Mouse (Mus musculus) adrenal gland, adult 8-10 months (tissue): ENCODE results near the gene Dnmt1. TPM values are rescaled to one million over a fixed set of nuclear protein-coding genes. Genes with fewer than 3 reads are reported as not detected.
"Not testable (repeated sequence)": the region's sequence is repeated elsewhere in the genome, so short reads cannot be mapped to it uniquely, and the experiment has no call there.

ENCODE experiments used
- DNase-seq: peaks from one replicate; pipeline ENCODE4 v3.0.0; 2022
- total RNA-seq, 4 experiments: library from RNA; stranded (reverse); gene quantifications; 2 replicates each; pipeline ENCODE4 v1.2.4; 2022

Gene Dnmt1
- 10 to 100 TPM; 39.6 to 63.8 (median 47.8) TPM for total RNA-seq

DNA sequence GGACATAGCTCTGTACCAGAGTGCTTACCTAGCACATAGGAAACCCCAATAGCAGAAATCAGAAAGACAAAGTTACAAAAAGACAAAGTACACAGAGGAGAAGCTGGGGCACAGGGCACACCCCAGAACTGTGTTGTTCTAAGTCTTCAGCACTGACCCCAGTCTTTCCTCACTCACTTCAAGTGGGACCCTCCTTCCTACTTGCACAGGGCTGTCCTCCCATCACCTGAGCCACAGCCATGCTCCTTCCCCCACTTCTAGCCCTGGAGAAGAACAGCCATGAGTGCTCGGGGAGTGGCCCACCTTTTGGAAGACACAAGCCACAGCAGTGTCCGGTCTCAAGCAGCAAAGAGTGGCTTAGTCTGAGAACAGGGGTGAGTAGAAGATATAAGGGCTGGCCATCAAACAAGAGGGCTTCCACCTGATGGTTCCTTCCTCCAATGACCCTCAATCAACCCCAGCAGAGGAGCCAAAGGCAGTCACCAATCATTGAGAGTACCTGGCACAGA lies at the start of gene Dnmt1:
TSS of gene Dnmt1 (minus strand) at position 459 of the 509 bp plus-strand sequence.
- DNase-seq, result no peak

DNA sequence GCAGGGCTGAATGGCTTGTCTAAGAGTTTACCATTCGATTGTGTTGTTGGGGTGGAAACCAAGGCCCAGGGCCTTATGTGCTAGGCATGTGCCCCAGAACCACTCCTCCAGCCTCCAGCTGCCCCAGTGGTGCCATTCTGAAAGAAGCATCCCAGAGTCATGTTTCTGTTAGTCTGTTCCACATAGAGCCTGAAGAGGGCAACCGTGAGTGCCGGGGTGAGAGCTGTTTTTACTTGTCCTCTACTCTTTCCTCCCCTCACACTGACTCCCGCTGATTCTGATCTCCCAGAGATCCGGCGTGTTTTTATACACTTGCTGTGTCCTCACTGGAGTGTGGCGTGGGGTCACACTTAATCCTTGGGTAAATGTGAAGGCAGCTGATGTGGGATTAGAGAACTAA lies 48.3 kb upstream of the Dnmt1 start:
- no peak for DNase-seq

DNA sequence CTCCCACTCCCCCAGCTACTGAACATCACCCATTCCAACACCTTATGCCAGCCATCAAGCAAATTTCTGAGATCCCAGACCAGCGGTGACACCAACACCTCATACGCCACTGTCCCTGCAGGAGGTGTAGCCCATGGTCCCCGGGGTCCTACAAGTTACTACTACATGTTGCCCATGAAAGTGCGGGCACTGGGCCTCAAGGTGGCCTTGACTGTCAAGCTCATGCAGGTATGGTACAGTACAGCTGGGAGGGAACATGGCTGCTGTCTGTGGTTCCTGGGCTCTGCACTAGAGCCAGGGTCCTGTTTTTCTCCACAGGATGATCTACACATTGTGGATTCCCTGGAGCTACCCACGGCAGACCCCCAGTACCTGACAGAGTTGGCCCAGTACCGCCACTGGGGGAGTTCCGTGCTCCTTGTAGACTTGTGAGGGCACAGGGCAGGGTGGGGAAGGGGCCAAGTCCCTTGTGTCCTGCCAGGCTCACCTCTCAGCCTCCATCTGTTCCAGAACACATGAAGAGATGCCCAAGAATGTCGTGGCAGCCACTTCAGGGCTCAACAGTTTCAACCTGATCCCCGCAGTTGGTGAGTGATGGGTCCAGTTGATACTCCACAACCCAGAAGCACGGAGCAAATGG lies 47.7 kb upstream of the Dnmt1 start:
- DNase-seq, result no peak

DNA sequence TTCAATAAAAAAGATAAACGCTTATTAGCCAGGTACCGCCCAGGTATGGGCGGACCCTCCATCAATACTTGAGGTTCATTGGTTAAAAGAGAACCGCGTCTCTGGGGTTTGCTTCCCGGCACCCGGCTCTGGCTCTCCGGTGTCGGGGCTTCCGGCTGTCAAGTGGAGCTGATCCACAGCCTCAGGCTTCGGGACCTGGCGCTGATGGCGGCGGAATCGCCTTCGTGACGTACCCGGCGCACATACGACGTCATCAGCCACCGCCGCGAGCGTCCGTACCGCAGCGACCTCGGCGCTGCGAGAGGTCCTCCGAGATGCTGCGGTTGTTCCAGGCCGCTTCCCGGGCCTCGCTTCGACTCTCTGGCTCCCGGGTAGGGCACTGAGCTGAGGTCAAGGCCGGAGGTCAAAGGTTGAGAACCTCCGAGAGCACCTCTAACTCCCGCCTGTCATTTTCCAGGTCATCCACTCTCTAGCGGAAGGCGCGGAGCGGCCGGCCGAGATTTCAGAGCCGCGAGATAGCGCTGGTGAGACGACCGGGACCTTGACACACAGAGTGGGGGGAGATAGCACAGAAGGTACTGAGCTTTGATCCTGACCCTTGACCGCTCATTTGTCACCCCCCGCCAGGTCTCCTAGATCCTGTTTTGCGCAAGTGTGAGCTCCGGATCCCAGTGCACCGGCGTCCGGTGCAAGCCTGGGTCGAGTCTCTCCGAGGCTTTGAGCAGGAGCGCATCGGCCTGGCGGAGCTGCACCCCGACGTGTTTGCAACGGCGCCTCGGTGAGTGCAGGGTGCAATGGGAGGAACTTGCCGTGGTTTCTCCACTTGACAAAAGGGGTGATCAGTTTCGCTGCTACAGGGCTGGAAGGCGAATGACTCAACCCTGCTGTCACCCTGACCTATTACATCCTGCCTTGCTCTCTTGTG lies 43.2 kb upstream of the Dnmt1 start, which contains the start of gene Mrpl4:
TSS of gene Mrpl4 (plus strand) at position 112 of the 925 bp plus-strand sequence.
- DNase-seq, result peak; percentile 80

DNA sequence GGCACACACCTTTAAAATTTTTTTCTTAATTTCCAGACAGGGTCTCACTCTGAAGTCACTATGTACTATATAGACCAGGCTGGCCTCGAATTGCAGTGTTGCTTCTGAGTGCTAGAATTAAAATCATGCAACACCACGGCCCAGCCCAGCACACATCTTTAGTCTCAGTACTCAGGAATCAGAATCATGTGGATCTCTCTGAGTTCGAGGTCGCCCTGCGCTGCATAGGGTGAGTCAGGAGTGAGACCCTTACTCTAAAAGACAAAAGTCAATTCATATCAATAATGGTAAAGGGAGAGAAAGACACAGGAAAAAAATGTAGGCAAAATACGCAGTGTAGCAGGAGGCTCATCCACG lies 42.6 kb upstream of the Dnmt1 start:
- DNase-seq, result no peak

DNA sequence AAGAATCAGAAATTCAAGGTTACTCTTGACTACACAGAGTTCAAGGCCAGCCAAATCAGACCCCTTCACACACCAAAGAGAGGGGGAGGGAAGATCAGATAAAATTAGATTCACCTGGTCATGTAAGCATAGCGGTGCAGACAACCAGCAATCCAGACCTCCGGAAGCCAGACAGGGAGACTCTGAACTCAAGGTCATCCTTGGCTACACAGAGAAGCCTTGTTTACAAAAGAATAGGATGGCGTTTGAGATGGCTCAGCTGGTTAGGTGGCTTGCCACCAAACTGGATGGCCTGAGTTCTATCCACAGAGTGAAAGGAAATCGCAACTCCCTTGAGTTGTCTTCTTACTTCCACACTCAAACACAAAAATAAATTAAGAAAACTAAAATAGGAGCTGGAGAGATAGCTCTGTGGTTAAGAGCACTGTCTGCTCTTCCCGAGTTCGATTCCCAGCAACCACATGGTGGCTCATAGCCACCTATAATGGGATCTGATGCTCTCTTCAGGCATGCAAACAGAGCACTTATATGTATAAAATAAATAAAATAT lies 42.0 kb upstream of the Dnmt1 start:
- DNase-seq, result no peak

DNA sequence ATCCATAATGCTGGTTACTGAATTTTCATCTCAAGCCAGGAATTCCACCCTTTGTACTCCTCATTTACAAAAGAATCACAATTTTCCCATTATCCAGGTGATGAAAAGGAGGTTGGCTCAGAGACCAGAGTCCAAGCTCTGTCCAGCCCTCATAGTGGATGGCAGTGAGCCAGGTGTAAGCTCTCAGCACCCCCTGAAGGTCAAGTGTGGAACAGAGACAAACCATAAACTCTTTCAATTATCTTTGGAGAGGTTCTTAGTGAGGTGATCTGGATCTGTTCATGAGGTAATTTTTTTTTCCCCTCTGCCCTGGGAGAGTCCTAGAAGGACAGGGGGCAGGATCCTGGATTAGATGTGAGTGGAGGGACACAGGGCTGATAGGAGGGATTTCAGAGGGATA lies 41.1 kb upstream of the Dnmt1 start:
- no peak for DNase-seq

DNA sequence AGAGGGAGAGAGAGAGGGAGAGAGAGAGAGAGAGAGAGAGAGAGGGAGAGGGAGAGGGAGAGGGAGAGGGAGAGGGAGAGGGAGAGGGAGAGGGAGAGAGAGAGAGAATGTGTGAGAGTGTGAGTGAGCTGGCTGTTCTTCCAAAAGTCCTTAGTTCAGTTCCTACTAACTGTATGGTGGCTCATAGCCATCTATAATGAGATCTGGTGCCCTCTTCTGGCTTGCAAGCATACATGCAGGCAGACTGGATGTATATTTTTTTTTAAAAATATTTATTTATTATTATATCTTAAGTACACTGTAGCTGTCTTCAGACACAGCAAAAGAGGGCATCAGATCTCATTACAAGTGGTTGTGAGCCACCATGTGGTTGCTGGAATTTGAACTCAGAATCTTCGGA lies 38.6 kb upstream of the Dnmt1 start:
- not testable (repeated sequence) for DNase-seq

DNA sequence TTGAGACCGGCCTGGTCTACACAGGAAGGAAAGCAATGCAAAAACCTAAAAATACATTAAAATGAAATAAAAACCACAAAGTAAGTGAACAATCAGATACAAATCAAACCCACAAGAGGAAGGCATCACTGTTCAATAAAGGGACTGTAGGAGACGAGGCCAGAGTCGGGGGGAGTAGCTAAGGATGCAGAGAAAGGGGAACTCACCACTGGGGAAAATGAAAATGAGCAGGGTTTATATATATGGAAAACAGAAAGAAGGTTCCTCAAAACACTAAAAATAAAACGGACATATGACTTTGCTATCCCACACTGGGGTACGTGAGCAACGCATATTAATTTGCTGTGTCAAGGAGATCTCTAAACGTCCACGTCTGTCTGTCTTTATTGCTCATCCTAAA lies 37.4 kb upstream of the Dnmt1 start:
- no peak for DNase-seq

DNA sequence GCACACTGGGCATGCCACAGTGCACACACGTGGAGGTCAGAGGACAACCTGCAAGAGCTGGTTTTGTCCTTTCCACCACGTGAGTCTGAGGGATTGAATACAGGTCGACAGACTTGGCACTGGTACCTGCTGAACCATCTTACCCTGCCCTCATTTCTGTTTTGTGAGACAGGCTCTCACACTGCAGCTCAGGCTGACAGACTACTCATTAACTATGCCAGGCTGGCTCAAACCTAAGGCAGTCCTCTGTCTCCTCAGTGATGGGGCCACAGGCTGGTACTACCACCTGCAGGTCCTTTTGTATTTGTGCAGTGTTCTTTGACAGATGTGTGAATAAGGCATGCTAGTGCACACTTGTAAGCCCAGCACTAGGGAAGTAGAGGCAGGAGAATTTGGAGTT lies 35.4 kb upstream of the Dnmt1 start:
- DNase-seq, result no peak

DNA sequence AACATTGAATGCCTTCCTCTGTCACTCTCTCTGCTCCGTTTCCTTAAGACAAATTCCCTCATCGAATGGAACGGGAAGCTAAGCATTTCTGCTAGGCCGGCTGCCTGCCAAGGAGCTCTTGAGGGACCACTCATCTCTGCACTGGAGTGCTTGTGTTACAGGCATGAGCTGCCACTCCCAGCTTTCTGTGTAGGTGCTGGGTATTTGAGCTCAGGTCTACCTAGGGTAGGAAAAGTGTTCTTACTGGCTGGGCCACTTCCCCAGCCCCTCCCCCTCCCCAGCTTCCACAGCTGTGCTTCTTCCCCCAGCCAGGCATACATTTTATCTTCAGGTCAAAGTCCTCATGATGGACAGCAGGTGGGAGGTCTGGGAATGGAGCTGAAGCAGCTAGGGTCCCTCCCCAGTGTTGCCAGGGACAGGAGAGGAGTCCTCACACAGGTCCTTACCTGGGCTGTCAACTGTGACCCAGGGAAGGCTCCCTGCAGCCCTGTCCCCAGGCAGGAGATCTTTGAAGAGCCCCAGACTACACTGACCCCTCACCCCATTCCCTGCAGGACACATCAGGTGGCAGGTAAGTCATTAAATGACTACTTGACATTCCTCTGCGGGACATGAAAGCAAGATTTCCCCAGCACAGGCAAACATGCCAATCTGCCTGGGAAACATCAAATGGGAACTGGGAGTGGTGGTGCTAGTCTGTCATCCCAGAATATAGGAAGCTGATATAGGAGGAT lies 33.6 kb upstream of the Dnmt1 start:
- DNase-seq, result no peak

DNA sequence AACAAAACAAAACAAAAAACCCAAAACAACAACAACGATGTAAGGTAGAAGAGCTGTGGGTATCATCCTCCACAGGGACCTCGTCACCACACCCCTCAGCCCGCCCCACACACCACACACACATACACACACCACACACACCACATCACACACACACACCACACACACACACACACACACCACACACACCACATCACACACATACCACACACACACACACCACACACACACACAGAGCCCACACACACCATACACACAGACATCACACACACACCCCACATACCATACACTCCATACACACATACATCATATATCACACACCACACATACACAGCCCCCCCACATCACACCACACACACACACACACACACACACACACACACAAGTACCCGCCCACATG lies 31.9 kb upstream of the Dnmt1 start:
- no peak for DNase-seq

DNA sequence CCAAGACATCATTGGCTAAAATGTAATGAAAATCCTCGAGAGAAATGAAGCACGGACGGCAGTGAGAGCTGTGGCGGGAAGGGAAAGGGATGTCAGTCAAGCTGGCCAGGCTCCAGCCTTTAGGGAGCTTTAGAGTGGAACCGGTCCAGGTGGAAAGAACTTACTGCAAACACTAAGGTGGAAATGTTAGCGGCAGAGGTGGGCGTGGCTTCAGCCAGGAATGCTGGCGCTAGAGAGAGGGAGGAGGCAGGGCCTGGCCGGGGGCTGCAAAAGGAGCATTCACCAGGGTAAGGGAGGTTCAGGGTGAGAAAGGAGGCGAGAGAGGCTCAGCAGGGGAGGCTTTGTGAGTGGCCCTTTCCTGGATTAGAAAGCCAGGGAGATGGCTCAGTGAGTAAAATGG lies 31.2 kb upstream of the Dnmt1 start:
- DNase-seq, result no peak

DNA sequence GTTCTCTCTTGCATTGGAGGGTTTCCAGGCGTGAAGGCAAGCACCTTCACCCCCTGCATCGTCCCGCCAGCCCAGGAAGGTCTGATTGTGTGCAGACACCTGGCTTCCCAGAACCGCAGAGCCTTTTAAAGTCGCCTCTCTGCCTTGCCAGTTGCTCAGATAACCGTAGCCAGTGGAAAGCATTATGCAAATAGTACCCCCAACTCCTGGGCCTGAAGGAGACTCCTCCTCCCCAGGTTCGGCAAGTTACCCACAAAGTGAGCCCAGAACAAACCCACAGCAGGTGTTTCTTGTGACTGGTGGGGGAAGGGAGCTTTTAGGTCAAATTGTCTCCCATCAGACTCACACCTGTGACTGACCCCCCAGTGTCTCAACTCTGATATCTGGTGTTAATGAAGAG lies 28.3 kb upstream of the Dnmt1 start:
- DNase-seq, result no peak

DNA sequence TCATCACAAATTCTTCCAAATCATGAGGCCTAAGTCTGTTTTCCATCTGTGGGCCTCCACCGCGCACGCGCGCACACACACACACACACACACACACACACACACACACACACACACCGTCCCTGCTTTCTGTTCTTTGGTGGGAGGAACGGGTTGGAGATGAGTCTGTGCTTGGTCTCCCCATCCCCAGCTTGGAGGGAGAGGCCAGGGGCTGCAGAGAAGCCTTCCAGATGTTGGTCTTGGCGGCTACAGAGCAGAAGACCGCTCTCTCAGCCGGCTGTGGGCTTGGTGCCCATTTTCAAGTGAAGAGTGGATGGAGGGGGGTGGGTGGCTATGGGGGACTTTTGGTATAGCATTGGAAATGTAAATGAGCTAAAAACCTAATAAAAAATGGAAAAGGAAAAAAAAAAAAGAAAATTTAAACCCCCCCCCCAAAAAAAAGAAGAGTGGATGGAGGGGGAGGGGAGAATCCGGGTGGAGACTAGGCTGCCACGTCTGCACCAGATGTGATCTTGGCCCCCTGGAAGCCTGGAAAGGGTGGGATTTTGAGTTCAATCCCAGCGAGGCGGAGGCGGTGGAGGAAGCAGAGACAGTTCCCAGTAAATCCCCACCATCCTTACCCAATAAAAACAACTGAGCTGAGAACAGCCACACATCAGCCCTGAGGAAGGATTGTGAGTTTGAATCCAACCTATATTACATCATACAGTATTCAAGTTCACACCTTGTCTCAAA lies 27.4 kb upstream of the Dnmt1 start:
- no peak for DNase-seq

DNA sequence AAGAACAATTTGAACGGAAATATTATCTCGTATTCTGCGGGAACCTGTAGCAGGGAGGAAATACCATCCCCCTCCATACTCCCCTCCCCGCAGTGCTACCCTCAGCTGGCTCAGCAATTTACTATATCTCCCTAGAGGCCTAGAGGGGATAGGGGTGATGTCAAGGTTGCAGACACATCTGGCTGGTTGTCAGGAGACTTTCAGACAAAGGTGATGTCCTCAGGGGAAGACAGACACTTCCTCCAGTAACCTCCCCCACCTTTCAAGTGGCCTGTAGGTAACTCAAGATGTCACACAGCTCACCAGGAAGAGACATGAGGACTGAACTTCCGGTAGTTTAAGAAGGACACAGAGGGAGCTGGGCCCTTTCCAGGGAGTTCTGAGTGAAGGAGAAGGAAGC lies 23.5 kb upstream of the Dnmt1 start:
- DNase-seq, result no peak

DNA sequence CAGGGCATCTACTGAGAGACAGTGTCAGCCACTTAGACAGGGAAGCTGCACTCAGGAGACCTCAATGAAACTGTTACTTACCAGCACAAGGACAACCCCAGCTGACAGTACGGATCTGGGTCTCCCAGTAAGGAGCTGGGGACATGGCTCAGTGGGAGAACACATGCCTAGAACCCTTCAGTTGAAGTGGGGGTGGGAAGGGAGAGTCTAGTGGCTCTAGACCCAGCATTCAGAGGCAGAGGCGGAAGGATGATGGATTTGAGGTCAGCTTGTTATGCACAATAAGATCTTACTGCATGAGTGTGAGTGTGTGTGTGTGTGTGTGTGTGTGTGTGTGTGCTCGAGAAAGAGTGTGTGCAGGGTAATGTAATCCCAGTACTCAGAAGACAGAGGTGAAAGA lies 22.5 kb upstream of the Dnmt1 start:
- DNase-seq, result no peak

DNA sequence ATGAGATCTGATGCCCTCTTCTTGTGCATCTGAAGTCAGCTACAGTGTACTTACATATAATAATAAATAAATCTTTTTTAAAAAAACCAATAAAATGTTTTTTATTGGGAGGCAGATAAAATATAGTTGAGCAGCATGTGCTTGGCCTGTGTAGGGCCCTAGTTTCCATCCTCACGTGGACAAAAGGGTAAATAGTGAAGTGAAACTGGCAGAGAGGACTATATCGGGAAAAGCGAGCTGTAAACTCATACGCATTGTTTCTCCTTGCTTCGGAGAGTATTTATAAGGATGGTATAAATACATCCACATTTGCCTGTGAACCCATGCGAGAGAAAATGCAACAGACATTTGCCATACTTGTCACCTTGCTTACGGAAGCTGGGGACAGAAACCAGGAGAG lies 20.1 kb upstream of the Dnmt1 start:
- DNase-seq, result no peak

DNA sequence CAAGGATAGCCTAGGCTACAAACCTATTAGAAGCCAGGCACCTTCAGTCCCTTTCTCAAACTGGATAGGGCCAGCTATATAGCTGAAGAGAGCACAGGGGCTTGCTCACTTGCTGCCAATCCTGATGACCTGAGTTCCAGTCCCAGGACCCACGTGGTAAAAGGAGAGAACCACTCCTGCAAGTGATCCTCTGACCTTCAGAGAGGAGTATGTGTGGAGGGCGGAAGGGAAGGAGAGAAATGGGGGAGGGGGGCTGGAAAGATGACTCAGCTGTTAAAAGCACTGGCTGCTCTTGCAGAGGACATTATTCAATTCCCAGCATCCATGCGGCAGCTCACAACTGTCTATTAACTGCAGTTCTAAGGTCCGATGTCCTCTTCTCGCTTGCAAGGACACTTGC lies 19.5 kb upstream of the Dnmt1 start:
- no peak for DNase-seq

DNA sequence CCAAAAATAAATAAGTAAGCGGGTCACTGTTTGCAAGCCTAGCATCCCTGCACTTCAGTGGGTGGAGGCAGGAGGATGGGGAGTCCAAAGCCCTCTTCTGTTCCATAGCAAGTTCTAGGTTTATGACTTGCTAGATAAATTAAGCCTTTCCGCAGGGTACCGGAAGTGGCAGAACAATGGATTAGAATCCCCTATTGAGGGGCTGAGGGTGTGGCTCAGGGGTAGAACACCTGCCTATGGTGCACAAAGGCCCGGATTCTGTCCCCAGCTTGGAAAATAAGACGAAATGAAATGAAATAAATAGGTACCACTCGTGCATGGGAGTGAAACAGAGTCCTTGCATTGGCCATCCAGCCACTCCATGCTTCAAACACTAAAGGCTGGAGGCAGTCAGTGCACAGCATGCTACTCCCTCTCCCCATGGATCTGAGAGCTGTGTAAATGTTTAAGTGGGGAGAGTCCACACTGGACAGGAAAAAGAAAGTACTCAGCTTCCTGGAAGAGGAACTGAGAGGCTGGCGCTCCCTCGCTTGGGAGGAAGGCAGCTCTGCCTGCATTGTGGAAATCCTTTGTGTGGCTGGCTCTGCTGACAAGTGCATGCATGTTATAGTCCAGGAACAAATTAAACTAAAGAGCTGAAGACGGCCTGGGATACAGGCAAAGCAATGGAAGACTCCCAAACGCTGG lies 18.9 kb upstream of the Dnmt1 start:
- no peak for DNase-seq

DNA sequence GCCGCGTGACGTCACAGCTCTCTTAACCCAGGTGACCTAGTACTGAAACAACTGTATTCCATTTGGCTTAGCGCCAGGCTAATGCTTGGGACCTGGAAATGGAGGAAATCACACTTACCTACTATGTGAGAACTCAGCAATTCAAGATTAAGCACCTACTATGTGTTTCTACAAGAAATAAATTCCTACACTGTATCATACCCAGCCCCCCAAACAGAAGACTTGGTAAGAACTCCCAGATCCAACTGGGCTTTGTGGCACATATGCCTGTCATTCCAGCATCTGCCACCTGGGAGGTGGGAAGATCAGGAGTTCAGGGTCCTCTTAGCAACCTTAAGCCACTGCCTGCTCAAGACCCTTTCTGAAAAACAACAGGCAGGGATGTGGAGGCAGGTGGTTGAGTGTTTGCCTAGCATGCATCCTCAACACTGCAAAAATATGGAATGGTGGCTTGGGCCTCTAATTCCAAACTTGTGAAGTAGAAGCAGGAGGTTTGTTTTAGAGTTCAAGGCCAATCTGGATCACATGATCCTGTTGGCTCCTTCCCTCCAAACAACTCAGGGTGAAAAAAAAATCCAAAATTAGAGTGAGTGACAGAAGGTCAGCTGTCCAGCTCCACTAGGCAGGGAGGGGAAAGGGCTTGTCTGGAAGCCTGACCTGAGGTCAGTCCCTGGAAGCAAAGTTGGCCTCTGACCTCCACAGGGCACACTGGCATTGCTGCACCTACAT lies 17.4 kb upstream of the Dnmt1 start:
- no peak for DNase-seq
